20 mouse cellular contexts compared by ENCODE assay signal in genomic region chr4:63423811-63424210, GRCm38 (mm10).
"Had no signal": no experiment of that assay in that cellular context is flagged by ENCODE, and none has a peak within 500 bp of the region (broad histone marks: within the 10 kb centered on the region; RNA-seq: fewer than 3 reads in every experiment).

No protein-coding gene starts in this region.

- DNase-seq: kidney, postnatal 25 days; layer of hippocampus, adult 9-11 months; left cerebral cortex, postnatal 4 days; liver; lung, adult 18-20 months; lung, postnatal 10 days; lung, postnatal 36 days; right cerebral cortex, postnatal 14 days; spleen, adult 18-20 months; thymus, postnatal 25 days had no signal

- H3K27ac ChIP-seq: kidney, postnatal 0 days; layer of hippocampus, adult 2 months; limb, embryonic 13.5 days; liver, embryonic 12.5 days; liver, embryonic 15.5 days; lung, embryonic 15.5 days; midbrain, embryonic 10.5 days; midbrain, embryonic 13.5 days; stomach, embryonic 15.5 days had no signal

- H3K9me3 ChIP-seq: limb, embryonic 13.5 days; liver, embryonic 12.5 days; liver, embryonic 15.5 days; lung, embryonic 15.5 days; midbrain, embryonic 10.5 days; midbrain, embryonic 13.5 days; stomach, embryonic 15.5 days had no signal

- H3K27me3 ChIP-seq: limb, embryonic 13.5 days; liver, embryonic 12.5 days; liver, embryonic 15.5 days; lung, embryonic 15.5 days; midbrain, embryonic 13.5 days; stomach, embryonic 15.5 days had no signal

- ATAC-seq: liver, embryonic 12.5 days; midbrain, embryonic 13.5 days had no signal

- H3K9ac ChIP-seq: limb, embryonic 13.5 days; liver, embryonic 12.5 days; liver, embryonic 15.5 days; lung, embryonic 15.5 days; midbrain, embryonic 13.5 days; stomach, embryonic 15.5 days had no signal

- H3K4me2 ChIP-seq: limb, embryonic 13.5 days; liver, embryonic 12.5 days; liver, embryonic 15.5 days; lung, embryonic 15.5 days; midbrain, embryonic 13.5 days; stomach, embryonic 15.5 days had no signal

- H3K4me1 ChIP-seq: liver, embryonic 12.5 days; liver, embryonic 15.5 days; lung, embryonic 15.5 days had no signal

- H3K4me3 ChIP-seq: layer of hippocampus, adult 2 months; limb, embryonic 13.5 days; liver, embryonic 12.5 days; liver, embryonic 15.5 days; lung, embryonic 15.5 days; megakaryocyte, embryonic 14.5 days; midbrain, embryonic 10.5 days; midbrain, embryonic 13.5 days; stomach, embryonic 15.5 days had no signal

- H3K36me3 ChIP-seq: liver, embryonic 12.5 days; liver, embryonic 15.5 days; lung, embryonic 15.5 days; midbrain, embryonic 13.5 days; stomach, embryonic 15.5 days had no signal
